Mouse (Mus musculus) ovary, postnatal 14 days (tissue): ENCODE results near the gene Sirt1.
"Not testable (repeated sequence)": the region's sequence is repeated elsewhere in the genome, so short reads cannot be mapped to it uniquely, and the experiment has no call there.

Source experiments
- DNase-seq: peaks from one replicate; pipeline ENCODE4 v3.0.0; 2022; ENCODE audit warnings: low spot score

Gene Sirt1

DNA sequence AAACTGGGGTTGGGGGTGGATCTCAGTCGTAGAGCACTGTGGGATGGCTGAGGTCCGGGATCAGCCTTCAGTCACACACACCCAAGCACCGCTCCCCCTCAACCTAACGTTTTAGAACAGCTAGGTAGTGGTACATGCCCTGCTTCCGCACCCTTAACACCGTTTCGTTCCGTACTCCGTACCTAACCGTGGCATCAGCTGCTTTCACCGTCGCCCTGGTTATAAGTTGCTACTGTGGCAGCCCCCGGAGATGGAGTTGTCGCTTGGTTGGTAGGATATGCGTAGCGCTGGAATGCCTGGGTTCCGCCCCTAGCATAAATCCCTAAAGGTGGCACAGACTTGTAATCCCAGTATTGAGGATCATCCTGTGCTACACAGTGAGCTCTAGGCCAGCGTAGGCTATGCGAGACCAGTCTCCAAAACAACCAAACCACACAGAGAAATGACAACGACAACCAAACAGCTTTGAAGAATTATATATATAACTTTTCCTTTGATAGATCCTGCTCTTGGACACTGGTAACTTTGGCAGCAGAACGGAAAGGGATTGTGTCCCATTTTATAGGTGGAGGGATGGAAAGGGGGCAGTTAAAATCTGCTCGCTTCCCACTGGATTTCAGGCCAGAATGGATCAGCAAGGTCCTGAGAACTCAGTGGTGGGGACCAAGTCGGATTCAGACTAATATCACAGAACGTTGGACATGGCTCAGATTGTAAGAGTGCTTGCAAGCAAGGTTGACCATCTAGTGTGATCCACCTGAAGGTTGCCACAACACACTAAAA is at the start of gene Sirt1:
Sirt1 (minus strand) TSS at position 207 of the 783 bp plus-strand sequence.
- no peak for DNase-seq

DNA sequence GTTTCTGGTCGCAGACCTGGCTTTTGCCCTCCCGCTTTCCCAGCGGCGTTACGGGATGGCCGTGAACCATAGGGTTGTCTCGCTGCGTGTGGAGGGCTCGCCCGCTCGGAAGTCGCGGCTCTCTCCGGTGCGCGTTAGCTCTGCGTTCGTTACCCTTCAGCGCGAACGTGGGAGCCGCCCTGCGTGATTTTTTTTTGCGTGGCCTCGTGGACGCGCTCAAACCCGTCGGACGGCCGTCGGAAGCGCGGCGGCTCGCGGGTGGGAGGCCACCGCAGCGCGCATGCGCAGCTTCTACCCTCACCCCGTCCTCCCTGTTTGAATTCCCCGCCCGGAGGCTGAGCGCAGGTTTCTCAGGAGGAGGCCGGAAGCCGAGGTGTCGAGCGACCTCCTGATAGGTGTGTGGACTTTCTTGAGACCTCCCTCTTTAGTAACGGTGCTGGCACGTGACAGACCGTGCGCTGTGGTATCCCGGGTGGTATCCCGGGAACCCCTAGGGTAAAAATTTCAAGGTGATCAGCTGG is 48.3 kb upstream of the Sirt1 start, which contains the start of gene Ctnna3:
Ctnna3 (plus strand) TSS at position 314 of the 521 bp plus-strand sequence.
- DNase-seq = peak; percentile 70

- DNase-seq = peak; percentile 100
These were observed 47.9 kb upstream of the Sirt1 start for GRCm38 (mm10) chr10:63429380-63429779.

GRCm38 (mm10) chr10:63429023-63429340 is 47.5 kb upstream of the Sirt1 start:
- no peak for DNase-seq

GRCm38 (mm10) chr10:63428243-63429022 is 46.9 kb upstream of the Sirt1 start:
- DNase-seq = peak; percentile 12

DNA sequence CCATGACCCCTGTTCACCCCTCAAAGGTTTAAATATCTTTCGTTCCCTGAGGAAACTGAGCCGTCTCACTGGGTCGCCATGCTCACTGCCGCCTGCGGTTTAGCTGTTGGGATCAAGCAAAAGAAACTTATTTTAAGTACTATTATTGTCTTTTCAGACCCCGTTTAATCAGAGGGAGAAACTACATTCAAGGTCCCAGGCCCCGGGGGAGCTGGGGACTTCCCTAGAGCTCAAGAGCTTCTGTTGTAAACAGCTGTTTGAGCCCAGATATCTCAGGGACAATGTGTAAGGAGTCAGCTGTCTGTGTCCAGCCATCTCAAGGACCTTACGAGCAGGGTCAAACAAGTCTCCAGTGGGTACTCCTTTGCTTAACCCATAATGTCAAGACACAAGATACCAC is 45.6 kb upstream of the Sirt1 start:
- DNase-seq = no peak

DNA sequence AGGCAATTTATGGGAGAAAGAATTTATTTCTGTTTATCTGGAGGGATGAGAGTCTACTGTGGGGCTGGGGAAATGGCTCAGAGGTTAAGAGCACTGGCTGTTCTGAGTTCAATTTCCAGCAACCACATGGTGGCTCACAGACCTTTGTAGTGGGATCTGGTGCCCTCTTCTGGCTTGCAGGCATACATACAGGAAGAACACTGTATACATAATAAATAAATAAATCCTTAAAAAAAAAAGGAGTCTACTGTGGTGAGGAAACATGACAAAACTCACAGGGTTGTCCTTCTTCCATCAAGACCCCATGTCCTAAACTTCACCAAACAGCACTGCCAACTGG is 42.9 kb upstream of the Sirt1 start:
- DNase-seq = peak; percentile 15

DNA sequence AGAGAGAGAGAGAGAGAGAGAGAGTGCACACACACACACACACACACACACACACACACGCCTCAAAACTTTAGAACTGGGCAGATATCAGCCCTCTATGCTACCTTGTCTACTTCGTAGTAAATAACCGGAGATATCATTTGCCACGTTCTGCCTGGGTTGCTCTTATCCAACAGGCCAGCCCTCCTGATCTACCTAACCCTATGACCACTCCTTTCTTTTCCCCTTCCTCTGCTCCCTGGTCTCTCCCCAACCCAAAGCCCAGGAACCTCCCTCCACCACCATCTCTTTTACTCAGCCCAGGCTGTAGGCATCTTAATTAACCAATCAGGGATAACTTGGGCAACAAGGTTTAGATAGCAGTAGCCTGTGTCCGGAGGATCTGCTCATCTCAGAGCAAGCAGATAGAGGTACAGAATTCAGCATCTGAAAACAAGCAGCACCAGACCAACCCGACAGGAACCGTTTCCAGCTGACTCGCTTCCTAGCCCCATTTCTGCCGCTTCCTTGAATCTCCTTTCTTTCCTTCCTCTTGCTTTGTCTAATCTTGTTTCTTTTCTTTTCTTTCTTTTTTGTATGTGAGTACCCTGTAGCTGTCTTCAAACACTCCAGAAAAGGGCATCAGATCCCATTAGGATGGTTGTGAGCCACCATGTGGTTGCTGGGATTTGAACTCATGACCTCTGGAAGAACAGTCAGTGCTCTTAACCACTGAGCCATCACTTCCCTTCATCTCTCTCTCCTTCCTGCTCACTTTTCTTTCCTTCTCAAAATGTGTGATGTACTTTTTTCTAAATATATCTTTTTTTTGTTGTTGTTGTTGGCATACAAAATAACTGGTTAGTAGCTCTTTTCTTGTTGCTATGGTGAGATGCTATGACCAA is 42.3 kb upstream of the Sirt1 start:
- no peak for DNase-seq

- no peak for DNase-seq
These were observed 41.2 kb upstream of the Sirt1 start for GRCm38 (mm10) chr10:63422736-63422992.

GRCm38 (mm10) chr10:63421739-63422735 is 40.5 kb upstream of the Sirt1 start, which contains the start of gene Gm7075:
Gm7075 (minus strand) TSS chr10:63421789.
- peak; percentile 36 for DNase-seq

DNA sequence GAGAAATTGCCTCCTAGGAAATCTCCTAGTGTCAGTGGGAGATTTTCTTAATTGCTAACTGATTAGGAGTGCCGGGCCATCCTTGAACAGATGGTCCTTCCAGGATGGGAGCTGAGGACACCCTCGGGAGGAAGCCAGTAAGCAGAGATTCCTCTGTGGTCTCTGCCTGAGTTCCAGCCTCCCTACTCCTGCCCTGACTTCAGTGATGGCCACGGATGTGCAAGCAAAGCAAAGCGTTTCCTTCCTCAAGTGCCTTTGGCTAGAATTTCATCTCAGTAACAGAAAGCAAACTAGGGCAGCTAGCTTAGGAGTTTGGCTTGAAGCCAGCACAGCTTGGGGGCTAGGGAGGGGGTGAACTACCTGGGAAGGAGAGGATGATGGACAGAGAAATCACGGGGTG is 35.6 kb upstream of the Sirt1 start:
- DNase-seq = no peak

DNA sequence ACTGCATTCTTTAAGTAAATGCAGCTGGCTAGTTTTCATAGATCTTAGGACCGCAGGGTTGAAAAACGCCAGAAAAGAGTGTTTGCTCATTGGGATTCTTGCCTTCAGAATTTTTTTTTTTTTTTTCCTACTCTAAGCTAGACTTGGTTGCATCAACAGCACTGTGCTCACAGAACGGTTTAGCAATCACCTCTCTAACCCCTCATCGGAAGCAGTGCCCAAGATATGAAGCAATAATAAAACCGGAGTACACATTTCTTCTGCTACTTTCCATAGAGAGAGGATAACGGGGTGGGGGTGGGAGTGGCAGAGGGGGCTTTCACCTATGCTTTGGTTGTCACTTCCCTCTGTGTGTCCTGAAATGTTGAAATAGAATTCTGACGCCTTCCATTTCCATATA is 34.3 kb upstream of the Sirt1 start:
- no peak for DNase-seq

DNA sequence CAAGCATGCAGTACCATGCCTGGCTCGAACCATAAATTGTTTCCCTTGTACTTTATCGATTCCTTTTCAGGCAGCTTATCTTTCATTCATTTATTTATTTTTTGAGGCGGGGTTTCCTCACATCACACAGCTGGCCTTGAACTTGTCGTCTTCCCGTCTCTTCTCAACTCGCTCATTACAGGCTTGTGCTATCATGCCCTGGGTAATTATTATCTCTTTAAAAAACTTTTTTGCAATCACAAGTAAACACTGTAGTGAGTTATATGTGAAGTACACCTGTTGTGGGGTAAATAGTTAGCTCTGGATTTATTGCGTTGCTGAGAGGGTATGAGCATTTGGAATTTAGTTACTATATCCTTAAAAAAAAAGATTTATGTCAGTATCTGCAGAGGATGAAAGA is 33.8 kb upstream of the Sirt1 start:
- DNase-seq = no peak

GRCm38 (mm10) chr10:63412756-63413155 is 31.3 kb upstream of the Sirt1 start:
- DNase-seq = no peak

DNA sequence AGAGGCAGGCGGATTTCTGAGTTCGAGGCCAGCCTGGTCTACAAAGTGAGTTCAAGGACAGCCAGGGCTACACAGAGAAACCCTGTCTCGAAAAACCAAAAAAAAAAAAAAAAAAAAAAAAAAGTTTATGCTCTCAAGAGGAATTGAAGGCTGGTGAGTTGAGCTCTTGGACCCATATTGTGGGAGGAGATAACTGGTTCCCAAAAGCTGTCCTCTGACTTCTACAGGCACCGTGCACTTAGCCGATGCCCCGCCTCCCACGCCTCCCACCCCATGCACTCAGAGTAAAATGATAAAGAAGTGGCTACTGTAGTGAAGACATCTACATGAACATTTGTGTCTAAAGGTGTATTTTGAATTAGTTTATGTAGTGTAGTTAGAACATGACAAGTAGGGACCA is 30.2 kb upstream of the Sirt1 start:
- DNase-seq = not testable (repeated sequence)

DNA sequence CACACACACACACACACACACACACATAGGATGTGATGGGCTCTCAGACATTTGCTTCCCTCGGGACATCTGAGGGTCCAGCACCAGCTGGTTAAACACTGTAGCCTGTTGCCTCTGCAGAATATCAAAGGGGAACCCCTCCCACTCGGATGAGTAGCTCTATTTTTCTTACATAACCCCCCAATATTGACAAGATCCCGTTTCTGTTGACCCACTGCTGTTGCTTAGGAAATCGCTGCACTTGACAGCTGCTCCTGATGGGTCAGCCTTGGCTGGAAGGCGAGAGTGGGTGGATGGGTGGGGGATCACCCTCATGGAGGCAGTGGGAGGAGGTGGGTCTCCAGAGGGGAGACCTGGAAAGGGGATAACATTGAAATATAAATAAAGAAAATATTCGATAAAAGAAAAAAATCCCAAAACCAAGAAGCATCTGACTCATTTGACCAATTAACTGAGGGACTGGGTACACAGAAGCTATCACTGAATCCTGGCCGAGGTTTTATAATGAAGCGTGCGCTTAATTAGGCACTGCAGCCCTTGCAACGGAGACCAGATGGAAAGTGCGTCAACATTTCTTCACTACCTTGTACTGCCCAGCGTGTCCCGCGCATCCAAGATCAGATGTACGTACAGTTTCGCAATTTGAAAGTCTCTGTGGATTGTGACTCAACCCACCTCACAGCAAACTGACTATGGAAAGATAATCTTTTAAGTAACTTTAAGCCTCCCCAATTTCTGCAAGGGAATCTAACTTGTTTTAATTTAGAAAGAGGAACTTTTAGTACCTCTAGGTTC is 28.9 kb upstream of the Sirt1 start:
- no peak for DNase-seq

DNA sequence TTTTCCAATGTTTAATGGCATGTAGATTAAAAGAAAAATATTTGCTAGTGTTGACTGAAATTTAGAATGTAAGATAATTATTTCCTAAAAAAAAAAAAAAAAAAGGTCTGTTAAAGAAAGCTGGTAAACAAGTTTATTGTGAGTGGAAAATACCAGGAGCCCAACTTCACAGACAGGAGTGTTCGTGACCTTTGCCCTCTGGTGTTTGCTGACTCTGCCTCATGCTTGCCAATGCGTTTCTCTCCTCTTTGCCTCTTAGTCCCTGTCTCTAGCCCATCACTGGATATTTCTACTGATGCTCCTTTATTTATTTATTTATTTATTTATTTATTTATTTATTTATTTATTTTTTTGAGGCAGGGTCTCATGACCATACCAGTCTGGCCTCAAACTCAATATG is 22.1 kb upstream of the Sirt1 start:
- DNase-seq = no peak

DNA sequence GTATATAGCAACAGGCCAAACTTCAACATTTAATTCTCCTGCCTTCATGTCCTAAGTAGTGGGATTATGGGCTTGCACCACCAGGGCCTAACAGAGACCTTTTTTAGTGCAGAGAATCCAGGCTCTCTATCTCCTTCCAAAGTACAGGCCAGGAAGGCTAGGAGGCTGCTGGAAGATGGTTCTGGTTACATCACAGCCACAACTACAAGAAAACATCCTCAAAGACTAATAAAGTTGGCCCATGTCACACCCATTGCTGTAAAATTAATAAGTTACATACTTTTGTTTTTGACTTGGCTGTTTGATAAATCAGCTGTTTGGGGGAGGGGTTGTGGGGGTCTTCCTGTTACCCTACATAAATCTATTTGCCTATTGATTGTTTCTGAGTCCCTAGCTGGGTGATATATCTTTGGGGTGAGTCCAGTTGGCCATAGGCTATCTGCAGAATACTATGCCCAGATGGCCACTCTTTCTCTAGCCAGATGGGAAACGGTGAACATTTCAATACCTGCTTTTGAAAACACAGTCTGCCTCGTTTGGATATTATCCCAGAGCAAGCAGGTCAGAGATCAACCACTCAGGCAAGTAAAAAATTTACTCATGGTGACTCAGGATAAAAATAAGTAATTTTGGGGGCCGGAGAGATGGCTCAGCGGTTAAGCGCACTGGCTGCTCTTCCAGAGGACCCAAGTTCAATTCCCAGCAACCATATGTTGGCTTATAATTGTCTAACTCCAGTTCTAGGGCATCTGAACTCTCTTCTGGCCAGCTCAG is 21.4 kb upstream of the Sirt1 start:
- DNase-seq = no peak

GRCm38 (mm10) chr10:63396963-63397362 is 15.5 kb upstream of the Sirt1 start:
- no peak for DNase-seq

DNA sequence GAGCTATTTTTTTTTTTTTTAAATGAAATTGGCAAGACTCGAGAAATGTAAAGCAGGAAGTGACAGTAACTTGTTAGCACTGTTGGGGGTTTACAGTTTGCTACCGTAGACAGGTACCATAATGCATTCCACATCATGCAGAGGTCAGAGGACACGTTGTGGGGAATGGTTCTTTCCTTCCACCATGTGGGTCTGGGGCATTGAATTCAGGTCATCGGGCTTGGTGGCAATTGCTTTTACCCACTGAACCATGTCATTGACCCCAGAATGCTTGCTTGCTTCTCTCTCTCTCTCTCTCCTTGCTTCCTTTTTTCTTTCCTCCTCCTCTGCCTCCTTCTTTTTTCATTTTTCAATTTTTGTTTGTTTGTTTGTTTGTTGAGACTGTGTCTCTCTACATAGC is 7.4 kb upstream of the Sirt1 start:
- DNase-seq = no peak
